Mouse (Mus musculus) CH12.LX (cell line): ENCODE data around the gene Kiss1r. TPM values are rescaled to one million over a fixed set of nuclear protein-coding genes. Genes with fewer than 3 reads are reported as not detected.

Source experiments
- DNase-seq: peaks from one replicate; pipeline ENCODE4 v3.0.0-alpha.2; 2013; ENCODE audit errors: extremely low read depth
- H3K27ac ChIP-seq: 2 replicates; pipeline ENCODE4 v1.5.1; 2012; ENCODE audit warnings: low read depth, mild to moderate bottlenecking, control low read depth, moderate library complexity; ENCODE audit not compliant: insufficient read depth
- H3K27me3 ChIP-seq: replicated peaks from 2 replicates; pipeline ENCODE3; 2012; ENCODE audit warnings: inconsistent platforms
- H3K36me3 ChIP-seq, 2 experiments: replicated peaks in 1 of 2; 2 replicates each; pipeline versions ENCODE3 to v1.6.1; 2012; ENCODE audit warnings: inconsistent platforms in 1 of 2, low read length in 1 of 2, mild to moderate bottlenecking in 1 of 2, mixed read lengths in 1 of 2, moderate library complexity in 1 of 2; ENCODE audit not compliant: control insufficient read depth in 1 of 2, insufficient read depth in 1 of 2
- H3K4me1 ChIP-seq, 2 experiments: 2 replicates each; pipeline ENCODE4 v1.6.1; 2012; ENCODE audit warnings: inconsistent platforms in 1 of 2, moderate library complexity in 1 of 2; ENCODE audit not compliant: insufficient read depth in 2 of 2, control insufficient read depth in 1 of 2
- H3K4me2 ChIP-seq: 2 replicates; pipeline ENCODE4 v1.6.1; 2012; ENCODE audit warnings: low read depth, mild to moderate bottlenecking, control low read depth; ENCODE audit not compliant: poor library complexity, insufficient read depth, severe bottlenecking
- H3K4me3 ChIP-seq, 3 experiments: fragments of 150-350 bp in 1 of 3; sonication (generic) in 1 of 3; replicated peaks in 1 of 3; 2 replicates each; pipeline versions ENCODE3 to v1.5.1; 2011 to 2012; ENCODE audit warnings: low read depth in 2 of 3, low read length in 2 of 3, mild to moderate bottlenecking in 2 of 3, moderate library complexity in 2 of 3, control low read depth in 1 of 3, improper control_type of control experiment in 1 of 3, inconsistent platforms in 1 of 3, mixed read lengths in 1 of 3; ENCODE audit not compliant: poor library complexity in 1 of 3
- H3K79me2 ChIP-seq: replicated peaks from 2 replicates; pipeline ENCODE4 v1.6.1; 2012; ENCODE audit warnings: mild to moderate bottlenecking, moderate library complexity; ENCODE audit not compliant: control insufficient read depth, poor library complexity, insufficient read depth, severe bottlenecking; ENCODE audit errors: extremely low read depth
- H3K9ac ChIP-seq: 2 replicates; pipeline ENCODE4 v1.6.1; 2012; ENCODE audit warnings: low read depth, mild to moderate bottlenecking, control low read depth, moderate library complexity; ENCODE audit not compliant: insufficient read depth
- H3K9me3 ChIP-seq: replicated peaks from 2 replicates; pipeline ENCODE3; 2012; ENCODE audit warnings: low read length, inconsistent platforms, mixed read lengths
- BHLHE40 ChIP-seq: IDR thresholded peaks from 2 replicates; pipeline ENCODE4 v1.6.1; 2011; ENCODE audit warnings: mild to moderate bottlenecking, low read depth, low read length, improper control_type of control experiment
- CHD1 ChIP-seq: IDR thresholded peaks from 2 replicates; pipeline ENCODE4 v1.6.1; 2012; ENCODE audit warnings: low read depth, low read length, improper control_type of control experiment, inconsistent platforms
- CTCF ChIP-seq, 2 experiments: IDR thresholded peaks in 1 of 2; conservative IDR thresholded peaks in 1 of 2; 2 replicates each; pipeline ENCODE4 v1.5.1; 2011 to 2012; ENCODE audit warnings: low read depth in 2 of 2, low read length in 2 of 2, improper control_type of control experiment in 1 of 2, inconsistent platforms in 1 of 2, mild to moderate bottlenecking in 1 of 2, moderate library complexity in 1 of 2
- E2F4 ChIP-seq: IDR thresholded peaks from 2 replicates; pipeline ENCODE4 v1.6.1; 2011; ENCODE audit warnings: low read depth, low read length, improper control_type of control experiment; ENCODE audit not compliant: insufficient replicate concordance
- ELF1 ChIP-seq: IDR thresholded peaks from 2 replicates; pipeline ENCODE4 v1.6.1; 2014; ENCODE audit warnings: low read depth, mild to moderate bottlenecking, inconsistent platforms, low read length, improper control_type of control experiment
- HCFC1 ChIP-seq: IDR thresholded peaks from 2 replicates; pipeline ENCODE4 v1.6.1; 2012; ENCODE audit warnings: low read depth, mild to moderate bottlenecking, inconsistent platforms, low read length, improper control_type of control experiment
- IRF4 ChIP-seq: IDR thresholded peaks from 2 replicates; pipeline ENCODE4 v1.6.1; 2014; ENCODE audit warnings: low read depth, mild to moderate bottlenecking, inconsistent platforms, low read length, improper control_type of control experiment
- JUN ChIP-seq: IDR thresholded peaks from 2 replicates; pipeline ENCODE4 v1.6.1; 2011; ENCODE audit warnings: low read depth, mild to moderate bottlenecking, low read length, improper control_type of control experiment, moderate library complexity; ENCODE audit not compliant: insufficient read depth
- KAT2A ChIP-seq: IDR thresholded peaks from 2 replicates; pipeline ENCODE4 v1.6.1; 2012; ENCODE audit warnings: low read length, improper control_type of control experiment, inconsistent platforms; ENCODE audit not compliant: insufficient replicate concordance
- MAX ChIP-seq: IDR thresholded peaks from 2 replicates; pipeline ENCODE4 v1.6.1; 2011; ENCODE audit warnings: low read length, improper control_type of control experiment
- MAZ ChIP-seq: IDR thresholded peaks from 2 replicates; pipeline ENCODE4 v1.6.1; 2012; ENCODE audit warnings: low read depth, mild to moderate bottlenecking, inconsistent platforms, low read length, improper control_type of control experiment, moderate library complexity
- MEF2A ChIP-seq: IDR thresholded peaks from 2 replicates; pipeline ENCODE4 v1.6.1; 2014; ENCODE audit warnings: low read depth, mild to moderate bottlenecking, inconsistent platforms, low read length, improper control_type of control experiment, borderline replicate concordance
- MYC ChIP-seq: IDR thresholded peaks from 2 replicates; pipeline ENCODE4 v1.6.1; 2011; ENCODE audit warnings: low read depth, mild to moderate bottlenecking, improper control_type of control experiment, low read length
- NELFE ChIP-seq: IDR thresholded peaks from 2 replicates; pipeline ENCODE4 v1.6.1; 2011; ENCODE audit warnings: low read depth, low read length, improper control_type of control experiment
- RCOR1 ChIP-seq: conservative IDR thresholded peaks from 2 replicates; pipeline ENCODE4 v1.6.1; 2012; ENCODE audit warnings: low read depth, mild to moderate bottlenecking, inconsistent platforms, low read length, improper control_type of control experiment
- SIN3A ChIP-seq: IDR thresholded peaks from 2 replicates; pipeline ENCODE4 v1.6.1; 2012; ENCODE audit warnings: low read length, improper control_type of control experiment, inconsistent platforms
- USF2 ChIP-seq: conservative IDR thresholded peaks from 2 replicates; pipeline ENCODE4 v1.6.1; 2011; ENCODE audit warnings: low read depth, low read length, improper control_type of control experiment
- ZC3H11A ChIP-seq: IDR thresholded peaks from 2 replicates; pipeline ENCODE4 v1.6.1; 2012; ENCODE audit warnings: low read depth, mild to moderate bottlenecking, inconsistent platforms, low read length, improper control_type of control experiment
- ZKSCAN1 ChIP-seq: IDR thresholded peaks from 2 replicates; pipeline ENCODE4 v1.6.1; 2012; ENCODE audit warnings: low read depth, inconsistent platforms, low read length, improper control_type of control experiment, borderline replicate concordance
- ZMIZ1 ChIP-seq: IDR thresholded peaks from 2 replicates; pipeline ENCODE4 v1.6.1; 2012; ENCODE audit warnings: low read depth, mild to moderate bottlenecking, inconsistent platforms, low read length, improper control_type of control experiment
- dilution Hi-C: fragments of 300-500 bp; cut with MboI; formaldehyde crosslinking; loops from 2 replicates; pipeline ENCODE4 v1.14.3; 2020; ENCODE audit warnings: low sequenced_read_pairs; ENCODE audit not compliant: extremely low pct_unique_long_range_greater_than_20kb, extremely low pct_ligation_motif_present
- in situ Hi-C: fragments of 300-500 bp; cut with MboI; formaldehyde crosslinking; loops from 3 replicates; pipeline ENCODE4 v1.14.3; 2019; ENCODE audit warnings: low sequenced_read_pairs, low pct_ligation_motif_present, low pct_unique_long_range_greater_than_20kb, mixed read lengths
- polyA plus RNA-seq: library from polyadenylated mRNA; unstranded; fragments of >175 nt; gene quantifications from 2 replicates; pipeline ENCODE4 v1.2.1, GENCODE M21; 2012; ENCODE audit warnings: low read depth; ENCODE audit not compliant: insufficient read length
- total RNA-seq, 2 experiments: library from RNA; depleted of rRNA; stranded (reverse); fragments of 300-350 nt in 1 of 2; fragments of >200 nt in 1 of 2; gene quantifications; 2 replicates each; pipeline ENCODE4 v1.2.3; 2012 to 2014

Kiss1r gene
- total and polyA plus RNA-seq, 3 experiments, result 0.17 to 0.76 (median 0.24) TPM

DNA sequence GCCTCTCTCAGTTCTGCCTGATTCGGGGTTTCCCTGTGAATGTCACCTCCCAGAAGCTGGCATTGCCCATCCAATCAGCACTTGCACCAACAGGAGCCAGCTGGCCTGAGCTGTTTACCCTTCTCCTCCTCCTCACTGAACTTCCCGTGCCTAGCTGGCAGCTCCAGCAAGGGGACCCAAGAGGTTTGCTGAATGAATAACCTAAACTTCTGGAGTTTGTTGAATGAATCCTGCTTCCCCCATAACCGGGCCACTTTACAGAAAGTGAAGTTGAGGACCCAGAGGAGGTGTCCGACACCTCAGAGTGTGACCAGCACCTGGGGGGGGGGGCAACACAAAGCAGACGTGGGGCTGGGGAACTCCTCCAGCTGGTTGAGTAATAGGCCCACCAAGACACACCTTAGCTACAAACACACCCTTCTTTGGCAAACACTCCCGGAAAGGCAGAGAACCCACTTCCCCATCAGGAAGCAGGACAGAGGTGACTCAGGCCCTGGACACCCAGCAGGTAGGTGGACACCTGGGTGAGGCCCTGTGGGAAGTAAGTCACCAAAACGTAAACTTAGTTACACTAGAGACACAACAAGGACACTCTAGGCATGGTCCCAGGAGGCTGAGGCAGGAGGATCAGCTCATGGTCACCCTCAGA is 1.7 kb upstream of the Kiss1r start:
- in situ Hi-C loops (no loop called here), dilution Hi-C loops (no loop called here)
- TF ChIP-seq CHD1, result no peak
- TF ChIP-seq RCOR1, result no peak
- no peak for TF ChIP-seq JUN
- TF ChIP-seq E2F4, result no peak
- no peak for TF ChIP-seq KAT2A
- Histone ChIP-seq H3K36me3 (peaks cover 8 to 39% of the 10 kb centered on the region in 2 experiments), H3K79me2 (no peaks in the 10 kb centered on the region; the same call in 1 of the 2 replicates), H3K4me2 (no peak overlapping the region), H3K9me3 (no peaks in the 10 kb centered on the region), H3K4me1 (peaks cover 10 to 30% of the 10 kb centered on the region in 2 experiments), H3K27ac (no peak overlapping the region), H3K27me3 (no peaks in the 10 kb centered on the region), H3K9ac (no peak overlapping the region), H3K4me3 (no peak overlapping the region)
- DNase-seq, result no peak

GRCm38 (mm10) chr10:79916081-79916480 is 690 bp upstream of the Kiss1r start:
- Histone ChIP-seq H3K4me2 (peak overlapping the region; percentile 55), H3K9ac (peak overlapping the region; percentile 94), H3K9me3 (no peaks in the 10 kb centered on the region), H3K79me2 (no peaks in the 10 kb centered on the region; the same call in 1 of the 2 replicates), H3K27me3 (no peaks in the 10 kb centered on the region), H3K4me1 (peaks cover 10 to 30% of the 10 kb centered on the region in 2 experiments), H3K36me3 (peaks cover 4 to 30% of the 10 kb centered on the region in 2 experiments), H3K27ac (no peak overlapping the region), H3K4me3 (peak overlapping the region; percentile 83 to 93 (median 87))
- in situ Hi-C loops (no loop called here), dilution Hi-C loops (no loop called here)
- DNase-seq, result no peak
- TF ChIP-seq BHLHE40 (no peak), ELF1 (no peak), ZC3H11A (no peak), MEF2A (no peak), CHD1 (no peak), USF2 (no peak), NELFE (no peak), MAZ (no peak), ZKSCAN1 (no peak), IRF4 (no peak), E2F4 (no peak), MAX (no peak), SIN3A (no peak), HCFC1 (no peak), CTCF (conservative IDR thresholded peaks at IDR 0.05 in 1 of 2, IDR thresholded peaks at IDR 0.05 in 1 of 2; ENCODE audit: low read depth in 2 of 2, low read length in 2 of 2) (no peak), KAT2A (no peak), ZMIZ1 (no peak), MYC (no peak)
